Mouse (Mus musculus) kidney, postnatal 10 days (tissue): Measurements from ENCODE around the gene Camk1d.

ENCODE experiments used
- DNase-seq: peaks from one replicate; pipeline ENCODE4 v3.0.0; 2021; ENCODE audit warnings: mixed read lengths

Camk1d gene

GRCm38 (mm10) chr2:5714211-5715053, at the start of gene Camk1d:
TSS of gene Camk1d (minus strand) at chr2:5714515.
- DNase-seq, result peak; percentile 80

DNA sequence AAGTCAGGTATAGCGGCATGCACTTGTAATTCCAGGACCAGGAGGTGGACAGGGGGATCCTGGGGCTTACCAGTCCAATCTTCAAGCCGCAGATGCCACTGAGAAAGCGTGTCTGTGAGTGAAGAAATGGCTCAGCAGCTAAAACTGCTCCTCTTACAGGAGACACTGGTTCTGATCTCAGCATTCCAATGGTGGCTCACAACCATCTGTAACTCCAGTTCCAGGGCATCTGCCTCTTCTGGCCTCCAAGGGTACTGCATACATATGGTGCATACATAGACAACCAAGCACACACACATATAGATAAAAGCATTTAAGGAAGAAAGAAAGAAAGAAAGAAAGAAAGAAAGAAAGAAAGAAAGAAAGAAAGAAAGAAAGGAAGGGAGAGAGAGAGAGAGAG, 47.7 kb upstream of the Camk1d start:
- DNase-seq, result no peak

GRCm38 (mm10) chr2:5760479-5761008, 46.2 kb upstream of the Camk1d start:
- no peak for DNase-seq

DNA sequence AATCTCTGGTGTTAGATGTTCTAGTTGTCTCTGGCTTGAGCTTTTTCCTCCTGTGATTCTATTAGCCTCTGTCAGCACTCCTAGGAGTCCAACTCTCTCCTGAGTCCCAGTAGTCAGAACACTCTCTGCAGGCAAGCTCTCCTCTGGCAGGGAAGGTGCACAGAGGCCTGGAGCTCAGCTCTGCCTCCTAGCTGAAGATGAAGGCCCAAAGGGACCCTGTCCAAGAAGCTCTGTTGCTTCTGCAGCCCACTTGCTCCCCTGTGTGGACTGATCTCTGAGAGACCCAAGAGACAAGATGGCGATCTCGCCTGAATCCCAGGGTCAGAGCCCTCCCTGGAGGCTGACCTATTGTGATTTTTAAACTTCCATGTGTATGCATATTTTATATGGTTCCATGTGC, 44.3 kb upstream of the Camk1d start:
- DNase-seq, result no peak

DNA sequence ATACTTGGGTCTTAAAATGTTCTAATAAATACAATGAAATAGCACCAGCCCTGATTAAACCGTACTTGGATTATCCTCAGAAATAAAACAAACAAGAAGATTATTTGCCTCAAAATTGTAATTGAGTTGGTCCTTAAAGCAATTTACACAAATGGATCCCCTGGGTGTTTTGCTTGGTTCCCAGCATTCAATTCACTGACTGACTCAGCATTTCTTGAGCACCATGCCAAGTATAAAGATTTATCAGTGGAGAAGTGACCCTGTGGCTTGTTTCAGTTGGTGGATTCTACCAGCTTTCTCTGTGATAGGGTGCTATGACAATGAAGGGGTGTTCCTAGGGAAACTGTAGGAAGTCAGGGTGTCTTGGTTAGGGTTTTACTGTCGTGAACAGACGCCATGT, 36.6 kb upstream of the Camk1d start:
- DNase-seq, result no peak

DNA sequence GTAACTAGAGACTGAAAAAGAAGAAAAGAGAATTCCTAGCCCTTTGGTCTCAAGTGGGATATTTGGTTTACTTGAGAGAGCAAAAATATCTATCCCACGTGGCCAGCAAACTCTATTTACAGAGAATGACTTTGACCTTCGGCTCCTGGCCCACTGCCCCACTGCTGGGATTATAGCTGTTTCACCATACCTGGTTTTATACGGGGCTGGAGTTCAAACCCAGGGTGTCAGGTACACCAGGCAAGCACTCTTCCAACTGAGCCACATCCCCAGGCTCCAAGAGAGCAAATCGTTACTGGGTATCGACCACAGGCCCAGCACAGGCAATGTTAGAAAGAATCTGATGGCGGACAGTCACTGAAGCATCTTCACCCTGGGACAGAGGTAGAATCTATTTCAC, 34.9 kb upstream of the Camk1d start:
- no peak for DNase-seq

DNA sequence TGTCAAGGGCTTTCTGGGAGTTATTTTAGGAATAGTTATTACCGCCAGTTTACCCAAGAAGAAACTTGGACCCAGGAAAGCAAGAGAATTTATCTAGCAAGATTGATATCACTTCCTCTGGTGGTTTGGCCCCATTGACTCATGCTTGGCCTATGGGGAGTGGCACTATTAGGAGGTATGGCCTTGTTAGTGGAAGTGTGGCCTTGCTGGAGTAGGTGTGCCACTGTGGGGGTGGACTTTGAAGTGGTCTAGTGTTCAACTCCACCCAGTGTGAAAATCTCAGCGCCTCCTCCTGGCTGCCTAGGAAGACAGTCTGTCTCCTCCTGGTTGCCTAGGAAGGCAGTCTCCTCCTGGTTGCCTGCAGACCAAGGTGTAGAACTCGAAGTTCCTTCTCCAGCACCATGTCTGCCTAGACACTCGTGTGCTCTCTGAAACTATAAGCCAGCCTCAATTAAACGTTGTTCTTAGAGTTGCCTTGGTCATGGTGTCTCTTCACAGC, 33.3 kb upstream of the Camk1d start:
- no peak for DNase-seq

GRCm38 (mm10) chr2:5746529-5746928, 32.2 kb upstream of the Camk1d start:
- peak; percentile 63 for DNase-seq

DNA sequence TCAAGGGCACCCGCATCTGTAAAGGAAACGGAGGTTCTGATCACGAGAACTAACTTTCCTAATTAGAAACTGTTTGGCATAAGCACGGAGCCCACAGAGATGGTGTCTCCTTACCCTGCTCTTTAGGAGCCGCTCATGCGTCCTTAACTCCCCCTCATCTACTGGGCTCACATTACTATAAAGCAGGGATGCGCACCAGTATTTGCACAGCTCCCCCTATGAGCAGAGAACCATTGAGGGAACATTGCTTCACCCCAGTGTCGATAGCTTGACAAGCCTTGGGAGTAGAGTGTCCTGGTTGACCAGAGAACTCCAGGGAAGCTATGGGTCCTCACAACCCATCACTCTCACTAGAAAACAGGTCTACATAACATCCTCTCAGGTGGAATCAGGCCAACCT, 29.6 kb upstream of the Camk1d start:
- no peak for DNase-seq

- DNase-seq, result no peak
These were observed 26.6 kb upstream of the Camk1d start for GRCm38 (mm10) chr2:5740913-5741312.

DNA sequence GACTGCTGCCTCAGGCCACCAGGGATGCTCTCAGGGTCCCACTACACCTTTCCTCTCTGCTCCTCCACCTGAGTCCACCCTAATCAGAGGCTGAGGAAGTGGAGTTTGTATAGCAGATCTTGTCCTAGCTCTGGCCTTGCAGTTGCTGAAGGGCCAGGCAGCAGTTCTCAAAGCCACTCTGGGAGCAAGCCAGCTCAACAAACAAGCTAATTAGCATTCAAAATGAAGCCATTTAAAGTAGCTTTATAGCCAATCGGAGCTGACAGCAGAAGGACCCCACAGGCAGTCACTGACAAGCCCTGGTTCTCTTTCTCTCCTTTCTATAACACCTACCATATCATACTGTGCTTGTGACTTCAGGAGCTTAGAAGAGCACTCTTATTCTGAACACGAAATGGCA, 21.6 kb upstream of the Camk1d start:
- no peak for DNase-seq

DNA sequence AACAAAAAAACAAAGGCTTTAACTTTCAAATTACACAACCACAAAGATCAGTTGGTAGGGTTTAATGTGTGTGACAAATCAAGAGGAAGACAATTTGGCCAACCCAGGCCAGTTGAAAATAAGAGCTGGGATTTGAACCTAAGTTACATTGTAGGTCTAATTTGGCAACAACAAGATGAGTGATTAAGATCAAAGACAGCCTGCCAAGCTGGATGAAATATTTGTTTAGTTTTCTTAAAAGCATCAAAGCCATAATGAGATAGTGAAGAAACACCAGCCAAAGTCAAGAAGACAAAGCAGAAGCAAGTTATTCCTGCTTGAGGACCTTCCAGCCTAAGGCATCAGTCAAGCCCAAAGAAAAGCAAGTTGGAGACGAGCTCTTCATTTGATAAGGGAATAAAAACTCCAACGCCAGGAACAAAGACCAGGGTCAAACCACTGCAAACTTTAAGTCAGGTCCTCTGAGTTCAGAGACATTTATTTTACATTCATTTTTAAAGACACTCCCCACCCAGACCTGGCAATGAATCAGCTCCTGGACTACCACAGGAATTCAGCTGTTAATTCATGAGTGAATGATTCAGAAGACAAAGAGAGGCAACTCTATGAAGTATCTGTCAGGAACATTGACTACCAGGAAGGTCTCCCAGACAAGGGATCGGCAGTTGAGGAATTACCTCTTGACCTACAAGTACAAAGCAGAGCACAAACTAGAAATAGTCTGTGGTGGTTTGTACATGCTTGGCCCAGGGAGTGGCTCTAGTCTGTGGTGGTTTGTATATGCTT, 19.2 kb upstream of the Camk1d start:
- DNase-seq, result no peak

- no peak for DNase-seq
These were observed 17.7 kb upstream of the Camk1d start for GRCm38 (mm10) chr2:5732047-5732446.

DNA sequence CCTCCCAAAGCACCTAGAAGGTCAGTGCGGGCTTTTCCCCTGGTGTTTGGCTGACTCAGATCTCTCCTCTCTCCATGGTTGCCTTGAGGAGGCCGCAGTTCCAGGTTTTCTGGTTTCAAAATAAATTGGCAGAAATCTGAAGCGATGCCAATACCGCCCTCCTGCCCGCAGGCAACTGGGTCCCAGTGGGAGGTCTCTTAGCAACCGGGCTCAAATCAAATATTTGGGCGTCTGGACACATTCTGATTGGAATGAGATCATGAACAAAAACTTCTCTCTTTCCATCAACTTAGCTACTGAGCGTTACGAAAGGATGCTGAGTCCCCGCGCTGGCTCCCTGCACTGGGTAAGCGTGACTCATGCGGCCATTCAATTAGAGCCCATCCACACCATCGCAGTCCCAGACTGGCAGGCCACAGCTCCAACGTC, 16.1 kb upstream of the Camk1d start:
- DNase-seq, result peak; percentile 15

- DNase-seq, result no peak
These were observed 15.6 kb upstream of the Camk1d start for GRCm38 (mm10) chr2:5729931-5730330.

DNA sequence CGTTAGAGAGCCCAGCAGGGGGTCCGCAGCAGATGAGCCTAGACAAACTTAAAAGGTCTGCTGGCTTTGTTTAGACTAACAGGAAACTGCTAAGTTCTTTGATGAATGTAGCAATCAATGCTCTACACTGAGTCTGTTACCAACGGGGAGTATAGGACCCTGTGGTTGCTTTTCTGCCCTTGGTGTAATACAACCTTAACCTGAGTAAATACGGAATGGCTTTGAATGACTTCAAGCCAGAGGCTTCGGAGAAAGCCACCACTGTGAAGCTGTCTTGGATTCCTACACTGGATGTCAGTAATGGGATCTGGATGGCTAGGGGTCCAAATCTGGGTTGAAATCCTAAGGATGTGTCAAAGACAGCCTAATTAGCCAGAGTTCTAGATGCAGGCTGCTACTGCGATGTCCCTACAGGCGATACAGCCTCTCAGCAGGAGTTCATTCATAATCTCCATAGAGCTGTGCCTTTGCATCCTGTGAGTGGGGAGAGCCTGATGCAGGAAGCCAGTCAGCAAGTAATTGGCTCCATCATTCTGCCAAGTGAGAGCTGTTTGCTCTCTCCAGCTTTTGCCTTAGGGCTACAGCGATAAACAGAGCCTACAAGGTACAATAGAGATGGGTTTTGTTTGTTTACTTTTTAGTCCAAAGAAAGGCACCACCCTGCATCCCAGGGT, 10.8 kb upstream of the Camk1d start:
- no peak for DNase-seq

DNA sequence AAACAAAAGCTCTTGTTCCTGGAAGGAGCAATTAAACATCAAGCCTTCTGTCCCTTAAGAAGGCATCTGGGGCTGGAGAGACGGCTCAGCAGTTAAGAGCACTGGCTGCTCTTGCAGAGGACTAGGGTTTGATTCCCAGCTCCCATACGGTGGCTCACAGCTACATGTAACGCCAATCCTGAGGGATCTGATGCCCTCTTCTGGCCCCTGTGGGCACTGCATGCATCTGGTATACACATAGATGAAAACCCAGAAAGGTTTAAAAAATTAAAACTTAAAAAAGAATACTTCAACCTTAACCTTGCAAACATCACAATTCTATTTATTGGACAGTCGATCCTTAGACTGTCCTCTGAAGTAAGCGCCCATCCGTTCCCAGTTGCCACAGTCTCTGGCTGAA, 3.4 kb upstream of the Camk1d start:
- DNase-seq, result no peak

DNA sequence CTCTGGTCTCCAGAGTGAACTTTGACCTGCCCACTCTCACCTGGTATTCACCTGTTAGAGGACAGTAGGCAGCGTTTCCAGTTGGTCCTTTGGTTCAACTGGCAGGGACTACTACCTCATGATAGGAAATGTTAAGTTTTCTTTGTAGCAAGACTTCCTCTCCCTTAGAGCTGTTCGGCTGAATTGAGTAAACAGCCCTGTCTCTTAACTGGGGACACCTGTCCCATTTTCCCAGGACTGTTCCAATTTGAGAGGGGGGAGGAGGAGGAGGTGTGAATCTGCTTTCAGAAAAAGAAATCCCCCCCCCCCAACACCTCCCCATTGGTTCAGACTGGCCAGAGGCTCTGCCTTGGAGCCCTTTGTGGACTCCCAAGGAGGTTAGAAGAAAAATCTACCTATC, 1.2 kb upstream of the Camk1d start:
- no peak for DNase-seq

DNA sequence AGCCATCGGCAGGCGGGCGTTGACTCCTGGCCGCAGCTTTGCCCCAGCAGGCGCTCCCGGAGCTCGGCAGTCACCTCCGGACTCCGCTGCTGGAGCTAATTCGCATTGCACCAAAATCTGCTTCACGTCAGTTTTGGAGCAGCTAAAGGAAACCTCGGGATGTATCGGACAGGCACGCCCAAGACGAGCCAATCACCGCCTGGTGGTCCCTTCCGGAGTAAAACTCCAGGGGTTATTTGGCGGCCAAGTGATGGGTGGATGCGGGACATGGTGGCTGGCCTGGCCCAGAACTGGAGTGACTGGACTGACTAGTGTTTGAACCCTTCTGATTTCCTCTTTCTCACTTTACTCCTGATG, 717 bp upstream of the Camk1d start:
- no peak for DNase-seq

- peak; percentile 27 for DNase-seq
These were observed 747 bp downstream of the Camk1d start for GRCm38 (mm10) chr2:5713325-5714210.

DNA sequence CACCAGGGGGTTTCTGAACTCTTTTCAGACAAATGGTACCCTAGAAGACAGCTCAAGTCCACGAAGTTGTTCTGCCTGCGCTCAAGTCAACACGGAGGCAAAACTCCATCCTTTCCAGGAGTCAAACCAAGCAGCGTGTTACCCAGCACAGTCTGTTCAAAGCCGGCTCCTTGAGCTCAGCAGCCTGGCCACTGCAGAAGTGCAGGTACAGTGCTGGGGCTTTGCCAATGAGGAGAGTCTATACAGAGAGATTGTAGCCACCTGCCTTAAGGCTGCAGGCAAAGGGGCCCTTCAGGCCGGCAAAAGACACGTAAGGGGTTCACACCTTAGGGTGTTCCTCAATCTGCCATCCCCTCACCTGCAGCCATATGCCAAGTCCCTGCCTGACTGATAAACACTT, 2.1 kb downstream of the Camk1d start:
- DNase-seq, result no peak

- no peak for DNase-seq
These were observed 4.4 kb downstream of the Camk1d start for GRCm38 (mm10) chr2:5709911-5710310.
